29 mouse cellular contexts compared by ENCODE assay signal in the genomic region with DNA sequence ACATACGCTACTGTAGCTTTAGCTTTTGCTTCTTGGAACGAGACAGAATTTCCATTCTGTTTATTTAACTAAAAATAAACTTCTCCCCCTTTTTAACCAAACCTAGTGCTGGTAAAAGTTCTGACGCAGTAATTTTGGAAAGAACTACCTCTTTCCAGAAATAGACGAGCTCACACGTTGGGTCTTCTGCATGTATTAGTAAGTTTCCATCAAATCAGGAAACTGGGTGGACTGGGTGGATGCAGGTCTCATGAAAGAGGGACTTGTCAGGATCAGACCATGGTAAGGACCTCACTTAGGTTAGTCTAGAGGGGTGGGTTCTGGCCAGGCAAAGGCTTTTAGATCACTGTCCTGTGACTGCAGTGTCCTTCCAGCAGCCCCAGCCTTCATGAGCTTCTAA. TPM values are rescaled to one million over a fixed set of nuclear protein-coding genes. Genes with fewer than 3 reads are reported as not detected.
DNase-seq lines count a peak whose midpoint lies in the region; ATAC-seq and TF ChIP-seq lines count a peak whose summit lies in the region.
"Had no signal": no experiment of that assay in that cellular context is flagged by ENCODE, and none has a peak within 500 bp of the region (broad histone marks: within the 10 kb centered on the region; RNA-seq: fewer than 3 reads in every experiment).

No protein-coding gene starts in this region.

- TF ChIP-seq POLR2A in thymus, adult 2 months (IDR thresholded peaks at IDR 0.05; ENCODE audit: control insufficient read depth, extremely low read depth, insufficient read depth, low read length, poor library complexity), result no peak

- no peak overlapping the region for H3K4me3 ChIP-seq in heart, embryonic 16.5 days (ENCODE audit: low read length)
- no peak overlapping the region for H3K4me3 ChIP-seq in heart, embryonic 10.5 days
- H3K4me3 ChIP-seq in stomach, embryonic 15.5 days (replicated peaks), result no peak overlapping the region
- no peak overlapping the region for H3K4me3 ChIP-seq in thymus, adult 2 months (ENCODE audit: control insufficient read depth, insufficient read depth, low read length)
- H3K4me3 ChIP-seq: forebrain, embryonic 10.5 days; forebrain, embryonic 15.5 days; hindbrain, embryonic 13.5 days; kidney, embryonic 15.5 days; layer of hippocampus, adult 2 months; left cerebral cortex, adult 2 months; midbrain, embryonic 13.5 days; neural tube, embryonic 13.5 days had no signal

- no peaks in the 10 kb centered on the region for H3K36me3 ChIP-seq in heart, embryonic 16.5 days (ENCODE audit: control insufficient read depth, insufficient read depth)
- H3K36me3 ChIP-seq in heart, embryonic 10.5 days, result no peaks in the 10 kb centered on the region
- no peaks in the 10 kb centered on the region for H3K36me3 ChIP-seq in stomach, embryonic 15.5 days
- no peaks in the 10 kb centered on the region for H3K36me3 ChIP-seq in thymus, adult 2 months (ENCODE audit: control insufficient read depth, insufficient read depth, low read length)
- H3K36me3 ChIP-seq: forebrain, embryonic 10.5 days; forebrain, embryonic 15.5 days; hindbrain, embryonic 13.5 days; kidney, embryonic 15.5 days; midbrain, embryonic 13.5 days; neural tube, embryonic 13.5 days had no signal

- H3K9me3 ChIP-seq in heart, embryonic 16.5 days (replicated peaks; ENCODE audit: control insufficient read depth, low read length), result no peaks in the 10 kb centered on the region
- no peaks in the 10 kb centered on the region for H3K9me3 ChIP-seq in heart, embryonic 10.5 days
- H3K9me3 ChIP-seq in stomach, embryonic 15.5 days, result no peaks in the 10 kb centered on the region
- H3K9me3 ChIP-seq: forebrain, embryonic 10.5 days; forebrain, embryonic 15.5 days; hindbrain, embryonic 13.5 days; kidney, embryonic 15.5 days; midbrain, embryonic 13.5 days; neural tube, embryonic 13.5 days had no signal

- no peak overlapping the region for H3K4me2 ChIP-seq in heart, embryonic 16.5 days (ENCODE audit: low read depth, low read length)
- no peak overlapping the region for H3K4me2 ChIP-seq in stomach, embryonic 15.5 days
- H3K4me2 ChIP-seq: forebrain, embryonic 15.5 days; hindbrain, embryonic 13.5 days; kidney, embryonic 15.5 days; midbrain, embryonic 13.5 days; neural tube, embryonic 13.5 days had no signal

- ATAC-seq in frontal cortex, adult (ENCODE audit: low TSS enrichment), result peak; percentile 32
- ATAC-seq in heart, embryonic 16.5 days (replicated peaks; ENCODE audit: extremely low read depth, insufficient read depth, low FRiP score), result no peak
- no peak for ATAC-seq in stomach, embryonic 15.5 days (ENCODE audit: insufficient read depth, low FRiP score, low read depth)
- ATAC-seq: forebrain, embryonic 15.5 days; midbrain, embryonic 13.5 days had no signal

- no peak for DNase-seq in frontal cortex, postnatal 14 days (ENCODE audit: low spot score in 2 of 2)
- DNase-seq in heart, embryonic 10.5 days (ENCODE audit: low spot score), result no peak
- peak; percentile 30 for DNase-seq in brain, adult 2 months (ENCODE audit: low read depth, low spot score)
- no peak for DNase-seq in cerebellum, adult 11-12 months
- DNase-seq in thymus, adult 2 months, result no peak
- DNase-seq: adrenal gland, postnatal 14 days; cerebellum, adult 2 months; cerebellum, postnatal 25 days; gastrocnemius, postnatal 36 days; heart, postnatal 14 days; kidney, adult 11 months; kidney, postnatal 36 days; liver; lung, adult 2 months; lung, postnatal 10 days; thymus, postnatal 36 days had no signal

- H3K4me1 ChIP-seq in heart, embryonic 16.5 days (ENCODE audit: control insufficient read depth, insufficient read depth, low read length), result peaks cover 45% of the 10 kb centered on the region
- peaks cover 54% of the 10 kb centered on the region for H3K4me1 ChIP-seq in heart, embryonic 10.5 days
- no peaks in the 10 kb centered on the region for H3K4me1 ChIP-seq in stomach, embryonic 15.5 days
- peaks cover 3% of the 10 kb centered on the region for H3K4me1 ChIP-seq in thymus, adult 2 months (replicated peaks; ENCODE audit: control insufficient read depth, insufficient read depth, low read length)
- H3K4me1 ChIP-seq: forebrain, embryonic 15.5 days; hindbrain, embryonic 13.5 days; kidney, embryonic 15.5 days; midbrain, embryonic 13.5 days; neural tube, embryonic 13.5 days had no signal

- H3K27me3 ChIP-seq in heart, embryonic 16.5 days (ENCODE audit: control insufficient read depth, insufficient read depth, low read length), result no peaks in the 10 kb centered on the region
- H3K27me3 ChIP-seq in heart, embryonic 10.5 days (ENCODE audit: insufficient read depth, poor library complexity, severe bottlenecking), result no peaks in the 10 kb centered on the region
- H3K27me3 ChIP-seq in stomach, embryonic 15.5 days (replicated peaks), result no peaks in the 10 kb centered on the region
- no peaks in the 10 kb centered on the region for H3K27me3 ChIP-seq in thymus, adult 2 months (ENCODE audit: control insufficient read depth, insufficient read depth, low read length)
- H3K27me3 ChIP-seq: forebrain, embryonic 15.5 days; hindbrain, embryonic 13.5 days; kidney, embryonic 15.5 days; midbrain, embryonic 13.5 days; neural tube, embryonic 13.5 days had no signal

- 44% methylated on average over 5 of the region's 5 CpGs for WGBS in heart, embryonic 16.5 days
- 74% methylated on average over 5 of the region's 5 CpGs for WGBS in heart, embryonic 10.5 days
- 39% methylated on average over 5 of the region's 5 CpGs for WGBS in stomach, embryonic 15.5 days
- WGBS in thymus, adult 2 months, result 83% methylated on average over 5 of the region's 5 CpGs

- H3K9ac ChIP-seq in heart, embryonic 16.5 days (ENCODE audit: low read length), result no peak overlapping the region
- H3K9ac ChIP-seq in stomach, embryonic 15.5 days, result no peak overlapping the region
- H3K9ac ChIP-seq: forebrain, embryonic 15.5 days; hindbrain, embryonic 13.5 days; kidney, embryonic 15.5 days; liver, embryonic 14.5 days; midbrain, embryonic 13.5 days; neural tube, embryonic 13.5 days had no signal

- H3K27ac ChIP-seq in heart, embryonic 16.5 days (ENCODE audit: low read length), result 0 out of 2 replicates have a peak overlapping the region, but pooled peaks have one; percentile 16
- H3K27ac ChIP-seq in heart, embryonic 10.5 days, result no peak overlapping the region
- peak overlapping the region; percentile 63 for H3K27ac ChIP-seq in stomach, embryonic 15.5 days
- no peak overlapping the region for H3K27ac ChIP-seq in thymus, adult 2 months (ENCODE audit: control insufficient read depth, insufficient read depth, low read length)
- H3K27ac ChIP-seq: forebrain, embryonic 10.5 days; forebrain, embryonic 15.5 days; hindbrain, embryonic 13.5 days; kidney, embryonic 15.5 days; layer of hippocampus, adult 2 months; left cerebral cortex, adult 2 months; liver, embryonic 14.5 days; macrophage; midbrain, embryonic 13.5 days; neural tube, embryonic 13.5 days had no signal

- TF ChIP-seq CTCF in thymus, adult 2 months (IDR thresholded peaks at IDR 0.05; ENCODE audit: borderline replicate concordance, control insufficient read depth, extremely low read depth, insufficient read depth, low read length, poor library complexity), result no peak

RNA-seq across cellular contexts. Expression of a gene that starts 21.8 kb away (rescaled TPM):
- polyA plus RNA-seq in heart, embryonic 16.5 days (2015; fragmentation: Nextera tagmentation; extraction: Ambion mirVana), result 28.9 and 30.3 TPM in 2 replicates
- 31.7 and 40.6 TPM in 2 replicates for polyA plus RNA-seq in heart, embryonic 10.5 days (2016; fragmentation: Nextera tagmentation; extraction: Ambion mirVana)
- 20.6 and 21.3 TPM in 2 replicates for polyA plus RNA-seq in stomach, embryonic 15.5 days (2015; fragmentation: Nextera tagmentation; extraction: Ambion mirVana)
- polyA plus RNA-seq in thymus, adult 2 months (2012; rRNA removed), result 3.5 and 3.8 TPM in 2 replicates

RNA-seq across cellular contexts. Expression of a gene that starts 49.3 kb away (rescaled TPM):
- polyA plus RNA-seq in heart, embryonic 16.5 days (2015; fragmentation: Nextera tagmentation; extraction: Ambion mirVana), result 2.8 and 2.9 TPM in 2 replicates
- polyA plus RNA-seq in heart, embryonic 10.5 days (2016; fragmentation: Nextera tagmentation; extraction: Ambion mirVana), result 2.7 and 3.6 TPM in 2 replicates
- polyA plus RNA-seq in stomach, embryonic 15.5 days (2015; fragmentation: Nextera tagmentation; extraction: Ambion mirVana), result 8.2 and 8.4 TPM in 2 replicates
- polyA plus RNA-seq in thymus, adult 2 months (2012; rRNA removed), result 5.2 and 6.2 TPM in 2 replicates

Comparison
In these comparisons a context has a peak if more than half of its experiments do, and no peak if none do; other contexts are left out.
1. H3K27ac ChIP-seq: peak in heart, embryonic 16.5 days (single experiment) and stomach, embryonic 15.5 days (single experiment); none in heart, embryonic 10.5 days (single experiment) and thymus, adult 2 months (single experiment).